Mouse (Mus musculus): ENCODE results near the gene Cntnap4.

Cntnap4 gene

DNA sequence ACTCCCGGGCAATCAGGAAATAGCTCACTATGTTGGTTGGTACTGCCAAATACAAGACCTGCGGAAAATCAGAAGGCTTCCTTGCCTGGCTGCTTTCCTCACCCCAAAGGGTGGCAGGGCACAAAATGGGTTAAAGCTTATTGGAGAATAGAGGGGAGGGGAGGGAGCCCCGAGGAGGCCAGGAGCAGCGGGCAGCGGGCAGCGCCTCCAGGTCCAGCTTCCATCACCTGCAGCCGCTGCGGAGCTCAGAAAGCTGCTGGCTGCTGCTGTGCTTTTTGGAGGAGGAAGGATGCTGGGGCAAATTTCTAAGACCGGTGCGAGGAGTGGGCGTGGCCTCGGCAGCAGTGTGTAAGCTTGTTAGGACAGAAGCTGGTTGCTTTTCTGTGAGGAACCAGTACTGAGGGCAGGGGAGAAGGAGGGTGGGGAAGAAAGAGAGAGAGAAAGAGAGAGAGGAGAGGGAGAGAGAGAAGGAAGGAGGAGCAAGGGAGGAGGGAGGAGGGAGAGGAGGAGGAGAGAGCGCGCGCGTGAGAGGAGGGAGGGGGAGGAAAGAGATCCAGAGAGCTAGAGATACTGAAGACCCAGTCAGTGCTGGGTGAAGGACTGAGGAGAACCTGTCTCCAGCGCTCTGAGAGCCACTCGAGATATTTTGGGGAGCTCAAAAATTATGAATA is at the start of gene Cntnap4:
Gene Cntnap4, plus strand, starts transcription at position 573 of the 671 bp plus-strand sequence.
- peak; percentile 91 for DNase-seq (ENCODE audit: low read depth, low spot score)

DNA sequence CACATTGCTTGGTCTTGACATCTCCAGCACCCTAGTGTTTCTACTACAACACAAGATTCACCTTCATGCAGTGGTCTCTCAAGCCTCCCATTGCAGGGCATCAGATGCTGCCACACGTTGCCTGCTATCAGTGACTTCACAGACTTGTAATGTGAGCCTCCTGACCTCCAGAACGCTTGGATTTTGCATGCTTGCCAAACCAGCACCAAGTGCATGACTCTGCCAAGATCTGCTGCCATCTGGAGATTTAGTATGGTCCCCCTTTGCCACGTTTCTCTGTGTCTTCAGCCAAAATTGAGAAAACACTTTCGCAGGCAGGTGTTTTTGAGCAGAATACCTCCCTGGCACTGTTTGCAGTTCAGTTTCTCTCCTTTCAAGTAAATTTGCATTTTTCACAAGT is 12.5 kb upstream of the Cntnap4 start:
- peak; percentile 81 for DNase-seq (ENCODE audit: low read depth, low spot score)

DNA sequence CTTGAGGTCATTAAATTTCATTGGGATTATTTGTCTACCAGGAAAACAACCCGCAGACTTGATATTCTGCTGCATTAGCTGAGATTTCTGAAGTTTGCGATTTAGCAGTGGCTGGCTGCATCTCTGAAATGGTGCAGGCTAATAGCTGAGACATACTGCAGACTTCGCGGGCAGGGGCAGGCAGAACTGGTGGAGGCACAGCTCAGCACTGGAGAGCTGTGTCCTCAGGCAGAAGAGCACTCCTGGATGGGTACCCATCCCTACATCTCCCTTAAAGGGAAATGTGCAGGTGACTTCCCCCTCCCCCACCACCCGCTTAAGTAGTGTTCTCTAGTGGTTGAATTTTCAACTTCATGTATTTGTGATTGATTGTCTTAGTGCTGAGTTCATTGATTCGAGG is 698 bp downstream of the Cntnap4 start:
- peak; percentile 74 for DNase-seq (ENCODE audit: low read depth, low spot score)

DNA sequence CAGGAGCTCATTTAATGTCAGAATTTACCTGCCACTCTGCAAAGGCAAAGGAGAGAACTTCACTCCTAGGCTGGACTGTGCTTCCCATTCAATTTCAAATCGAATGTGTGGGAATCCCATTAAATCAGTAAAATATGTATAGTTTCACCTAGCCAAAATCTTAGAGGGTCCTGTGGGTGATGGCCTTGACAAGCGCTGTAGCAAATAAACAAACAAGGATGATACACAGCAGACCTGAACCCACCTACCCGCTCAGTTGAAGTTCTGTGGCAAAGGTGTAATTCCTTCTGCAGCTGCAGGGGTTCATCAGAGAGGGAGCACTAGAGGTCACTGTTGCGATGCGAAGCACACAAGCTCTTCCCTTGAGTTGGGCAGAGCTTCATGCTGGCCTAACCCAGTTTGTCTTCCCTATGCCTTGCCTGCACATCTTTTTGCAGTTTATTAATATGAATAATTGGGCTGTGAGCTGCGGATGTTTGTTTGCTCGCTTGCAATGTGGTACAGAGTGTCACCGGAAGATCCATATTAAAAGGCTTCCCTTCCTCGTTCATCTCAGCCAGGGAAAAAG is 1.6 kb downstream of the Cntnap4 start:
- DNase-seq (ENCODE audit: low read depth, low spot score): peak; percentile 96

DNA sequence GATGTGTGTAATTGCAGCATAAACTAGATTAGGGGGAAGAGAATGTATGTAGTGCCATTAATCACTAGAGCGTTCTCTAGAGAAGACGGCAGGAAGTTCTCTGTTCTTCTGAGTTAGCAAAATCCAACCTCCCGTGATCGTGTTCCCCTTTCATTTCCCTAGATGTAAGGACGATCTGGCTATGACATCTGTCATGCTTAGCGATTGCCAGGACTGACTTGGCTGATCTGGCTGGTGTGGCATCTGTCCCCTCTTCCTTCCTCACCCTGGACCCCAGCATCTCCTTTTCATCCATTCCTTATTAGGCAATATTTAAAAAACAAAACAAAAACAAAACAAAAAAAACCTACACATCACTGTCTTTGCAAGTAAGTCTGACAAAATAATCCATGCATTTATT is 11.6 kb downstream of the Cntnap4 start:
- peak; percentile 96 for DNase-seq (ENCODE audit: low read depth, low spot score)

DNA sequence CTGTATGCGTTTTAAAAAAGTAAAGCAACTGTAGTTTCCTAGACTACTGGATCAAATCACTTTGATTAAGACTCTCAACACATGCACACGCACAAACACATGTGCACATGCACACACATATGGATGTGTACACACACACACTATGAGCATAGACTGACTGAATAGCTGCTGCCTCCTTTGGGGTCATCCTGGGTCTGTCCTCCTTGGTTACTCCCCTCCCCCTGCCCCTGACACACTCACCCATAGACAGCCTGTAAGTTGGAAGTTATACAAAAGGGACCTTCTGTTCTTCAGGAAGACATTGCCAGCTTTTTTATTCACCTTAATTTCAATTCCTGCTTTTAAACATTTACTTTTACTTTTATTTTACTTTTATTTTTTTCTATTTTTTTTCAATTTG is 13.6 kb downstream of the Cntnap4 start:
- no peak for DNase-seq (ENCODE audit: low read depth, low spot score)

DNA sequence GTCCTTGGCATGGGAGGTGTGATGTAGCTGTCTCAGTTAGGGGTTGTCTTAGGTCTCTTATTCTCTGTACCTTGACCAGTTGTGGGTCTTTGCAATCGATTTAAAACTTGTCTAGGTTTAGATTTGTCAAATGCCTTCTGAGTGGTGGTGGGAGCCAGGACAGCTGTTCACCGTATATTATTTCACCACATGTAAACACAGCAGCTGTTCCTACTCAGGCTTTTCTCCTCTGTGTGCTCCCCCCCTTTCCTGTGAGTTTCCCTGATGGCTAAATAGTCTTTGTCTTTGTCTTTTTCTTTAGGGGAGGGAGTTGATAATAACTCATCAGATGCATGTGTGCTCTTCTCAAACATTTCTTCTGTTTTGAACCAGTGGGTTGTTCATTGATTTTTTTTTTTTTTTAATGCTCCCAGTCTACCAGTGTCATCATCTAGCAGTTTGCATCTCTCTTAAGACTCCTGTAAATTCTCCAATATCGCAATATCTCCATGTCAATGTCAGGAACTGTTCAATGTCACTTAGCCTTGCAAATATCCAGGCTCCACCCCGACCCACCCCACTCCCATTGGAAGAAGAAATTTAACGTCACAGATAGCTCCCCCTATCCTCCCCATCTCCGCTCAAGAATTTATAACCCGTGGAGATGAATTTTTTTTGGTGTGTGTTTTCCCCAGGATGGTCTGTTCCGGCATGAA is 18.7 kb downstream of the Cntnap4 start:
- DNase-seq (ENCODE audit: low read depth, low spot score): peak; percentile 48

DNA sequence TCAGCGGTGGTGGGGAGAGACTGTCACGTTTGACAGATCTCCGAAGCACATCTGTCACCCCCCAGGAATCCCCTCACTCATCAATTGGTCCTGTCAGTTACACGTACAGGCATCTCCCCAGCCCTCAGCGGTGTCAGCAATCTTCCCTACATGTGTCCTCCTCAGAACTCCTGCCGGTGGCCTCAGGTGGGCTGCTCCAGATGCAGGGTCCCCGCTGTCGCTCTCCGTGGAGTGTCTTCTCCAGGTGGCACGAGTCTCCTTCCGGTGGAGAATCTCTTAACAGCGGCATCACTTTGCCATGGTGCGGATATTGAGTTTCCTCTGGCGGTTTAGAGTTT is 19.2 kb downstream of the Cntnap4 start:
- DNase-seq (ENCODE audit: low read depth, low spot score): no peak

DNA sequence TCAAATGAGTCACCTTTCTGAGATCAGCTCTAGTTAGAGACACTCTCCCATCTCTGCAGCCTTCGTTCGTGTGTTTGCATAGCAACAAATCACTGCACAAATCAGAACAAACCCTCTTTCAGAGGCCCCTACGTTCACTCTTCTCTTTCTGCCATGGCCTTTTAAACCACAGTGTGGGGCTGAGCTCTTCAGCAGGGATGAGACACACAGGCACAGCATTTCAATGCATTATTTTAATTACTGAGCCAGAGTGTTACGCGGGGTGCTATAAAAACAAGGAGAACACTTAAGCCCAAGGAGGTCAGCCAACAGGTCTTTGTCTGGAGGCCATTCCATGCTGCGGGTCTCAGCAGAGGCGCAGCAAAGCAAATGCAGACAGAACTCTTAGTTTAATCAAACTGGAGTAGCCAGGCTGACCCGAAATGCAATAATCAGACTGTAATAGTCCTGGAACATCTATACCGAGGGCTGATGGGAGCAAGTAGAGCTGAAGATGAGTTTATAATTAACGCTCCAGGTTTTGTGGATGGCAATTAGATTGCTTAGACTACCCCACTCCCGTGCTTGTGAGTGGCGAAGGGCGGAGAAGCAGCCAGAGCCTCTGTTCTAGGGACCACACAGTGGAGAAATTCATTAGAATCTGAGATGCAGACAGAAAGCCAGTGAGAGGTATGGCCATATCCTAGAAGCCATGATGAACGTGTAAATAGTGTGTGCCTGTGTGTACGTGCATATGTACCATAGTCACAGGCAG is 26.4 kb downstream of the Cntnap4 start:
- no peak for DNase-seq (ENCODE audit: low read depth, low spot score)

DNA sequence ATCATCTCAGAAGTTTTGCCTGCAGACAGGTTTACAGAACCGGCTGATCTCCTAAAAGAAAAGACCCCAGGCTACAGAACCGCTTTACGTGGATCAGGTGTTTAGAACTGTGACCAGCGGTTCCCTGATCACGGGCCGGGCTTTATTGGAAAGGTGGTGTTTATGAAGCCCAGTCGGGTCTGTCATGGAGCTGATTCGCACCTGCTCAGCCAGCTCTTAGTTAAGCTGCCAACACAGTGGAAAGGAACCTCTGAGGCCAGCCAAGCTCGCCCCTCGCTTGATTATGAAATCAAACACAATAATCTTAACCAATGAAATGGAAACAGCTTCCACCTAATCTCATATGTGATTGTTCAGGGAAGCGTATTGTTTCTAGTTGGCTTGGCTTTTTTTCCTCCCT is 30.1 kb downstream of the Cntnap4 start:
- peak; percentile 23 for DNase-seq (ENCODE audit: low read depth, low spot score)

DNA sequence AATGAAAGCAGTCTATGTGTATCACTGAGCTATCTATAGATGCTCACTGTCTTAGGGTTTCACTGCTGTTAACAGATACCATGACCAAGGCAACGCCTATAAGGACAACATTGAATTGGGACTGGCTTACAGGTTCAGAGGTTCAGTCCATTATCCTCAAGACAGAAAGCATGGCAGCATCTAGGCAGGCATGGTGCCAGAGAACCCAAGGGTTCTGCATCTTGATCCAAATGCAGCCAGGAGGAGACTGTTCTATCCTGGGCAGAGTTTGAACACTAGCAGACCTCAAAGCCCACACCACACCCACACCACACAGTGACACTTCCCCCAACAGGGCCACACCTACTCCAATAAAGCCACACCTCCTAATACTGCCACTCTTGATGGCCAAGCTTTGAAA is 31.3 kb downstream of the Cntnap4 start:
- DNase-seq (ENCODE audit: low read depth, low spot score): peak; percentile 26

DNA sequence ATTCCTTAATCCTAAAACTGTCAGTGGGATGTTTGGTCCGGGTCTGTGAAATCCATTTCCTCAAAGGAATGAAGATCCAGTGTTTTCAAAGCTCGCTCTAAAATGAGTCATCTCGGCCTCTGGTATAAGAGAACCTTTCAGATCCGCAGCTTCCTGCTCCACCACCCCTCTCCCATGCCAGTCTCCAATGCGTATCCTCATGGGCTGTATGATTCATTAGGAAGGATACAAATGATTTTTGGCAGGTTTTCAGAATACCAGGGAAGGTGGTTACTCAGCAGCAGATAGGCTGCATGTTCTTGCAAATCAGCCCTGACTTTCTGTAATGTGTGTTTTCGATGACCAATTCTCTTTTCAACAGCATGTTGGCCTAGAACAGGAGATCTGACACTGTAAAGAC is 40.3 kb downstream of the Cntnap4 start:
- peak; percentile 80 for DNase-seq (ENCODE audit: low read depth, low spot score)

DNA sequence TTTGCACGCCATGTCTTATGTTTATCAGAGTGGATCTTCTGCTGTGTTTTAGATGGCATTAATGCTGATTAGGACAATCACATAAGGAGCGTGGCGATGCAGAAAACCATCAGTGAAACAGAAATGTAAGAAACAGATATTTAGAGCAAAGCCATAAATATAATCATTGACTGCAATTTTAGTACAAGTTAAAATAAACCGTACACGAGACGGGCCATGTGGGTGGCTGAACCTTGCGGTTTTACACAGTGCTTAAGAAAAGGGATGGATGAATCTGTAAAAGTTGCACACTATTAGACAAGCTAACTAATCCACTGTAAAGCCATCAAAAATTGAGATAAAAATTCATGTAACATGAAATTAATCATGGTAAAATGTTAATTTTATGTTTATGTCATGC is 58.9 kb downstream of the Cntnap4 start:
- peak; percentile 52 for DNase-seq (ENCODE audit: low read depth, low spot score)

DNA sequence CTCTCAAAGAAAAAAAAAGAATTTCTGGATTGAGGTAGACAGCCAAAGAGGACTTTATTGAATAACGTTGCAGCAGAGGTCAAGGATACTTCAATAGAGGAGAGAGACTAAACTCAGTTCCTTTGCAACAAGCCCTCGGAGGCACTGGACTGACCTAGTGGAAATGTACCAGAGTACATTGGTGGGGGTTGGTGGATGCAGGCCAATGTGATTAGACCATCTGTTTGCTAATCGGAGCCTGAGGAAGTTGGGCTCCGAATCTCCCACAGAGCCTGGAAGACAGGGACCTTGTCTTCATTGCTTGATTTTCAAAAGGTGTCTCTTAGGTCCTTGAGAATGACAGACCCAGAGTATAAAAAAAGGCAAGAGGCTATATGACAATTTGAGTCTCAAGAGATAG is 82.8 kb downstream of the Cntnap4 start:
- peak; percentile 96 for DNase-seq (ENCODE audit: low read depth, low spot score)

DNA sequence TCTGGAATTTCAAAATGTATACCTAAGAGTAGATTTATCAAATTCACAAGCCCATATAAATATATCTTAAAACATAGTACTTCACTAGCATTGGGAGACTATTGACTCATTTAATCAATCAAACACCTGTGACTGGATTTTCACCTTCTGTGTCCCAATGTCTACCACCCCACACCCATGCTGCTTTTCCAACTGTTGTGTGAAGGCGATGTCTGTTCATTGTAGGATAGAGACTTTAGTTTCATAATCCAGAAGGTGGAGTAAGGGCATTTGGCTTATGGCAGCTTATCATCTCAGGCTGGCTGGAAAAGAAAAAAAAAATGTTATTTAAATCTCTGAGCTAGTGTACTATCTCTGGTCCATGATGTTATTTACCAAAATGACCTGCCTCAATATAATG is 83.4 kb downstream of the Cntnap4 start:
- DNase-seq (ENCODE audit: low read depth, low spot score): peak; percentile 75

DNA sequence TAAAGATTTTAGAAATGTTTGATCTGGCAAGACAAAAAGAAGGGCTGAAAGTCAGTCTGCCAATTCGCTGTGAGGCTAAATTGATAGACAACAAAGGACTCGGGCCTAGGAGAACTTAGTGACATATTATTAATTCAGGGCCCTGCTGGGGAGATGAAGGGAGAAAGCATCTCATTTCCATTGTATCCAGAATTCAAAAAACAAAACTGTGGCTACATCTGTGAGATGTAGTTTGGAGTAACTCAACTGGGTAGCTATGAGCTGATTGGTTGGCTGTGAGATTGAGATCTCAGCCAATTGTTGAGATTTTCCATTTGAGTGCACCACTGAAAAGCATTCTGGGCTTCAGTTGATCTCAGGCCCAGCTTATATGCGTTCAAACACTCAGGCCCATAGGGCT is 84.2 kb downstream of the Cntnap4 start:
- no peak for DNase-seq (ENCODE audit: low read depth, low spot score)

DNA sequence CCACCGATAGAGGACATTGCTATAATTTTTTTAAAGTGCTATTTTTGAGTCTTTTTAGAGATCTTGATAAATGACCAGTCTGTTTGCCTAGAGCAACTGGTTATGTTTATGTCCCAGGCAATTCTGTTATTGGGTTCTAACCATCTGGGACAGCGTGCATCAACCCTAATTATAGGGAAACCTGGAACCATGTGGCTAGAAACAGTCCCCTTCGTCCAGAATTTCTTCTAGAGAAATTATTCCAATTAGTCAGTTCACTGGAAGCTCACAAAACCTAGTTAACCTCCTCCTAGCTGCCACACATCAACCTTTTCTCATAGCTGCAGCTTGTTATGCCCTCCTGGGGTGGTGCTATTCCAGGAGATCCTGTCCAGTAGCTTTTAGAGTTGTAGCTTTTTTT is 94.2 kb downstream of the Cntnap4 start:
- peak; percentile 68 for DNase-seq (ENCODE audit: low read depth, low spot score)

DNA sequence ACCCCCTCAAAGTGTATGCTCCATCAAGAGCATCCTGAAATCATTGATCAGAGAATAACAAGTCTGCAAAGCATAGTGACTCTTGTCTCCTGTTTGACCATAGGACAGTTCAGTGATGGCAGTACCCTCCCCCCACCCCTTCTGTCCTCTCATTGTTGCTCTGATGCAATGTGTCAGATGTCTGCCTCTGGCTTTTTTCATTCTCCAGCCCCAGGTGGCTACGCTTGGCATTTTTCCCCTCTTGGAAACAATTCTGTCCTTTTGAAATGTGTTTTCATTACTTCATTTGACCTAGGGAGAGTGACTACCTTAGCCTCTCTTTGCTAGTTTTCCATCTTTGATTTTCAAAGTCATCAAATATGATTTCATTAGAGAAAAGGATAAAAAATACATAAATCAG is 104.8 kb downstream of the Cntnap4 start:
- DNase-seq (ENCODE audit: low read depth, low spot score): peak; percentile 83

DNA sequence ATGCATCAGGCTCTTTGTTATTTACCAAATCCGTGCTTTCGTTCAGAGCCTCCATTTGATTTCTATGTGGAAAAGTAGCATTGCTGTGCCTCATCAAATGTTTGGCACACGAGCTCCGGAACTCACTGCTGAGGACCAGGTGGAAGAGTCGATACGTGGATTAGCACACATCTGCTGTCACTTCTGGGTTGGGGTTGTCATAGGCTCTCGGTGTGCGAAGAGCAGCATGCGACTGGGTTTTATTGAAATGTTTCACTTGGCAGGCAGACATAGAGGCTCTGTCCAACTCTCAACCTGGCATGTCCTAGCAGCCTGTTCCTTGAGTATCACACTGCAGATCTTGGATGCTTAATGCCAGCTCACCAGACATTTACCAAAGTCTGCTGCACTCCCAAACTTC is 111.9 kb downstream of the Cntnap4 start:
- peak; percentile 92 for DNase-seq (ENCODE audit: low read depth, low spot score)

DNA sequence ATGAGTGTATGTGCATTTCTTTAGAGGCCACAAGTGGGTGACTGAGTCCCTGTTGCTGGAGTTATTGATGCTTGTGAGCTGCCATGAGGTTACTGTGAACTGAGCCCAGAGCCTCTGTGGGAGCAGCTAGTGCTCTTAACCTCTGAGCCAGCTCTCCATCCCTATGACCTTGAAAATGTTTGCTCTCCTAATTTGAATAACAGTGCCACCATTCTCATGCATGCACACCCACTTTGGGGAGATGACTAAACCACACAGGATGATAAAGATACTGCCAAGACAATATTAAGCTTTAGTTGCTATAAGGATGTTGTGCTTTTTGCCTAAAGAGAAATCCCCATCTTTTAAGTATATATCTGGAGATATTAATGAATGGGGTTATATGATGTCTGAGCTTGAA is 125.9 kb downstream of the Cntnap4 start:
- DNase-seq (ENCODE audit: low read depth, low spot score): no peak

DNA sequence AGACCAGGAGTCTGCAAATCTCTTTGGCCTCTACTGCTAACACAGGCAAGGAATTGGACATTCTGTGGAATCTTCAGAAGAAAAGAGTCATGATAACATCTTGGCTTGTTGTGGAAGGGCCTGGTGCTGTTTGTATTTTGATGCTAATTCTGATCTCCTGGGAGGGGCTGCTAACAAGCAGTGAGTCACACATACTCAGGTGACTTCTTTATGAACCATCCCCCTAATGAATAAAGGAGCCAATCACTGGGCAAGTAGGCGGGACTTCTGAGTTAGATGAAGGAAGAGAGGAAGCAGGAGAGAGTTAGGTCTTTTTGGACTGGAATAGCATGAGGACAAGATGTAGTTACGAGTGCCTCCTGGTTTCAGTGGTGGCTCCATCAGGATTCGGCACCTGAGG is 128.3 kb downstream of the Cntnap4 start:
- no peak for DNase-seq (ENCODE audit: low read depth, low spot score)

DNA sequence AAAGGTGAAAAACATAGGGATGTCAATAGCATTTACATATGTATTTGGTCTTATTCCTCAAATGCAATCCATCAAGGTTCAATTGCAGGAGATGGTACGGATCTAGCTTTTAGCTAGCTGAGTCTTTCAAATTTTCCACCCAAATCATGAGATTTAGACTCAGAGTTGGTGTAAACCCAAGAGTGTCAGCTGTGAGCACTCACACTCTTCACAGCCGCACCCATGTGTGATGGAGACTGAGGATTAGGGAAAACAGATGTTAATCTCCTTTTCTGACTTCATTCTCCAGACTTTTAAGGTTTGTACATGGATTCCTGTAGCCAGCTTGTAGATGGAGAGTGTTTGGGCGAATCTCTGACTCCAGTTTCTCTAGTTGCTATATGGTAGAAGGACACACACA is 147.1 kb downstream of the Cntnap4 start:
- DNase-seq (ENCODE audit: low read depth, low spot score): peak; percentile 53

DNA sequence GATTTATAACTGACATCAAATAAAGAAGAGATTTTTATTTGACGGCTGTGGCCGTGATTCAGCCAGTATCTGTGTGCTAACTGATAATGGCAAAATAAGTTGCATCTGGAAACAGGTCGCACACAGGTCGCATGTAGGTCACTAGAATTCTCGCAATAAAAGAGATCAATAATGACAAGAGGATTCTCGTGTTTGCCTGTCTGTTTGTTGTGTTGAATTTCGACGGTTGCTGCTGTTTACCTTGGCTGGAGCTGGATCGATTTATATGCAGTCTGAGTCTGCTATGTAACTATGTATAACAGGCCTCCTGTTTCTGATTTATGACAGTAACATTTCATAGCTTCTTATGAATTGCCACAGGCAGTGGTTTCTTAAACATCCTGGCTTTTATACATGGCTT is 155.1 kb downstream of the Cntnap4 start:
- DNase-seq (ENCODE audit: low read depth, low spot score): no peak

All from brain, adult 2 months (tissue).